7 mouse cellular contexts compared by ENCODE assay signal in genomic region chr5:32857781-32858220, GRCm38 (mm10). TPM values are rescaled to one million over a fixed set of nuclear protein-coding genes. Genes with fewer than 3 reads are reported as not detected.
DNase-seq lines count a peak whose midpoint lies in the region; ATAC-seq lines count a peak whose summit lies in the region.

No protein-coding gene starts in this region.

- WGBS in hindbrain, embryonic 16.5 days = 4% methylated on average over 6 of the region's 6 CpGs

- peak overlapping the region; percentile 69 for H3K27ac ChIP-seq in hindbrain, embryonic 16.5 days (ENCODE audit: low read depth, low read length)

- H3K36me3 ChIP-seq in hindbrain, embryonic 16.5 days (ENCODE audit: control insufficient read depth, insufficient read depth, low read length) = no peaks in the 10 kb centered on the region

- H3K4me2 ChIP-seq in hindbrain, embryonic 16.5 days (ENCODE audit: low read length) = peak overlapping the region; percentile 74

- H3K9ac ChIP-seq in hindbrain, embryonic 16.5 days (ENCODE audit: low read depth, low read length) = peak overlapping the region; percentile 63

- peaks cover 8% of the 10 kb centered on the region for H3K4me1 ChIP-seq in hindbrain, embryonic 16.5 days (ENCODE audit: control insufficient read depth, insufficient read depth, low read depth, low read length)

- no peak for ATAC-seq in hindbrain, embryonic 16.5 days

- no peaks in the 10 kb centered on the region for H3K27me3 ChIP-seq in hindbrain, embryonic 16.5 days (replicated peaks; ENCODE audit: control insufficient read depth, insufficient read depth, low read length)

- H3K4me3 ChIP-seq in hindbrain, embryonic 16.5 days (ENCODE audit: low read length) = peak overlapping the region; percentile 48

- no peaks in the 10 kb centered on the region for H3K9me3 ChIP-seq in hindbrain, embryonic 16.5 days (ENCODE audit: control insufficient read depth, low read length)

- peak; percentile 55 for DNase-seq in adipocyte (ENCODE audit: low spot score)
- peak; percentile 65 for DNase-seq in cerebellum, adult 9-11 months
- DNase-seq in frontal cortex, adult 2 months (ENCODE audit: extremely low spot score in 1 of 2, low spot score in 1 of 2) = peak; percentile 35 to 77
- DNase-seq in left cerebral cortex, adult 11 months (ENCODE audit: low spot score) = peak; percentile 38
- peak; percentile 43 for DNase-seq in lung, postnatal 14 days
- DNase-seq in right cerebral cortex, postnatal 25 days = peak; percentile 59

RNA-seq across cellular contexts. Expression of gene Prr14l, which starts 3.7 kb away (rescaled TPM):
- 15.0 and 15.2 TPM in 2 replicates for polyA plus RNA-seq in frontal cortex, adult 2 months (2012; rRNA removed)
- polyA plus RNA-seq in hindbrain, embryonic 16.5 days (2015; fragmentation: Nextera tagmentation; extraction: Ambion mirVana) = 7.8 TPM in 2 replicates

RNA-seq across cellular contexts. Expression of gene Depdc5, which starts 5.7 kb away (rescaled TPM):
- polyA plus RNA-seq in frontal cortex, adult 2 months (2012; rRNA removed) = 43.1 and 48.9 TPM in 2 replicates
- 21.5 and 27.1 TPM in 2 replicates for polyA plus RNA-seq in hindbrain, embryonic 16.5 days (2015; fragmentation: Nextera tagmentation; extraction: Ambion mirVana)

RNA-seq across cellular contexts. Expression of gene Gm20671, which starts 30.9 kb away (rescaled TPM):
- polyA plus RNA-seq in frontal cortex, adult 2 months (2012; rRNA removed) = not detected in 2 replicates
- polyA plus RNA-seq in hindbrain, embryonic 16.5 days (2015; fragmentation: Nextera tagmentation; extraction: Ambion mirVana) = 0.11 TPM in 1 of 2 replicates, not detected in the other
